In genomic region chr4:86611524-86612288, GRCm38 (mm10) we compare ENCODE assay signal across 8 mouse cellular contexts. TPM values are rescaled to one million over a fixed set of nuclear protein-coding genes. Genes with fewer than 3 reads are reported as not detected.
DNase-seq lines count a peak whose midpoint lies in the region; ATAC-seq lines count a peak whose summit lies in the region.

Gene Haus6, minus strand, starts transcription at chr4:86612055.

- peak within 1 kb of the TSS; percentile 89 for H3K4me3 ChIP-seq in hindbrain, embryonic 12.5 days

- H3K27ac ChIP-seq in hindbrain, embryonic 12.5 days: 0 out of 2 replicates have a peak within 1 kb of the TSS, but pooled peaks have one; percentile 62

- H3K9ac ChIP-seq in hindbrain, embryonic 12.5 days: peak within 1 kb of the TSS; percentile 84

- DNase-seq in NIH3T3 (ENCODE audit: low read depth): peak; percentile 99
- DNase-seq in cerebellum, postnatal 10 days: peak; percentile 91 to 95
- DNase-seq in frontal cortex, postnatal 10 days (ENCODE audit: low spot score in 2 of 2): peak; percentile 89 to 93
- peak; percentile 84 to 96 for DNase-seq in layer of hippocampus, postnatal 14 days (ENCODE audit: low spot score in 2 of 2)
- peak; percentile 90 for DNase-seq in lung, postnatal 14 days
- peak; percentile 94 for DNase-seq in retina, adult 2 months (ENCODE audit: low read depth, low spot score)
- peak; percentile 86 to 93 for DNase-seq in thymus, postnatal 36 days

- no peaks in the 10 kb centered on the region for H3K27me3 ChIP-seq in hindbrain, embryonic 12.5 days

- H3K36me3 ChIP-seq in hindbrain, embryonic 12.5 days: peaks cover 2% of the 10 kb centered on the region; the same call in 1 of the 2 replicates

- H3K4me2 ChIP-seq in hindbrain, embryonic 12.5 days (replicated peaks): peak within 1 kb of the TSS; percentile 92

- H3K9me3 ChIP-seq in hindbrain, embryonic 12.5 days (replicated peaks): no peaks in the 10 kb centered on the region

- H3K4me1 ChIP-seq in hindbrain, embryonic 12.5 days: peaks cover 11% of the 10 kb centered on the region

- ATAC-seq in hindbrain, embryonic 12.5 days (ENCODE audit: low FRiP score): peak; percentile 100

- under 1% methylated on average over 59 of the region's 59 CpGs for WGBS in hindbrain, embryonic 12.5 days

RNA-seq across cellular contexts. Expression of gene Haus6, which starts in this region (rescaled TPM):
- 17.7 and 19.2 TPM in 2 replicates for polyA plus RNA-seq in hindbrain, embryonic 12.5 days (2016; fragmentation: Nextera tagmentation; extraction: Ambion mirVana)
- 1 to 10 TPM; 7.3 to 8.2 TPM for total RNA-seq in layer of hippocampus, postnatal 14 days (2021)

Comparison
In these comparisons a context has a peak if more than half of its experiments do, and no peak if none do; other contexts are left out.
1. Peak in every context shown above with its lines: DNase-seq, ATAC-seq, H3K4me3 ChIP-seq and H3K27ac ChIP-seq.